Mouse (Mus musculus) heart, postnatal 4 days (tissue): ENCODE measurements around the gene Gga1. TPM values are rescaled to one million over a fixed set of nuclear protein-coding genes. Genes with fewer than 3 reads are reported as not detected.
"Not testable (repeated sequence)": the region's sequence is repeated elsewhere in the genome, so short reads cannot be mapped to it uniquely, and the experiment has no call there.

Experiments used
- DNase-seq: peaks from one replicate; pipeline ENCODE4 v3.0.0; 2021
- total RNA-seq, 2 experiments: library from RNA; stranded (reverse); gene quantifications; 2 replicates each; pipeline ENCODE4 v1.2.3; 2021

Gga1 gene
- total RNA-seq, 2 experiments from 2014 or later: 47.1 to 47.6 TPM

DNA sequence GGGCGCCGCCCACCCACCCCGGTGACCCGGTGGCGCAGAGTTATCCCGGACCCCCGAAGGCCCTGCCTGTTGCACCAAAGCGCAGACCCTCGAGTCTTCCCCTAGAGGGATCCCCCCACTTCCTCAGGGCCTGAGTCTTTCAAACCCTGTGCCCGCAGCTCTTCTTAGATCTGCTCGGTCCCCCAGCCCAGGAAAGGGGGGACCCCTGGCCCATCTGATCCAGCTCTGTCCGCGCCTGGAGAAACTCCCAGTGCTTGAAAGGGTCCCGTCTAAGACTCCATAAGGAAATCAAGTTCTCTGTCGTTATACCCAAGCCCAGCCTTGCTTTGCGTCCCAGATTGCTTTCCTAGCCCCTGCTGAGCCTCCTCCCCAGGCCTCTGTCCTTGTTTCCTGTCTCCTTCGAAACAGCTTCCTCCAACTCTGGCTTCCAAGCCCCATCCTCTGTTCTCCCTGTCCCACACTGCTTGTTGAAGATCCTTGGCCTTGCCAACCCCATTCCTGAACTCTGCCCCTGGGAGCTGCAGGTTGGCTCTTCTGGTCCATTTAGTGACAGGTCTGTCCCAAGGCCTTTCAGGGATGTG, 910 bp downstream of the Gga1 start:
- no peak for DNase-seq

DNA sequence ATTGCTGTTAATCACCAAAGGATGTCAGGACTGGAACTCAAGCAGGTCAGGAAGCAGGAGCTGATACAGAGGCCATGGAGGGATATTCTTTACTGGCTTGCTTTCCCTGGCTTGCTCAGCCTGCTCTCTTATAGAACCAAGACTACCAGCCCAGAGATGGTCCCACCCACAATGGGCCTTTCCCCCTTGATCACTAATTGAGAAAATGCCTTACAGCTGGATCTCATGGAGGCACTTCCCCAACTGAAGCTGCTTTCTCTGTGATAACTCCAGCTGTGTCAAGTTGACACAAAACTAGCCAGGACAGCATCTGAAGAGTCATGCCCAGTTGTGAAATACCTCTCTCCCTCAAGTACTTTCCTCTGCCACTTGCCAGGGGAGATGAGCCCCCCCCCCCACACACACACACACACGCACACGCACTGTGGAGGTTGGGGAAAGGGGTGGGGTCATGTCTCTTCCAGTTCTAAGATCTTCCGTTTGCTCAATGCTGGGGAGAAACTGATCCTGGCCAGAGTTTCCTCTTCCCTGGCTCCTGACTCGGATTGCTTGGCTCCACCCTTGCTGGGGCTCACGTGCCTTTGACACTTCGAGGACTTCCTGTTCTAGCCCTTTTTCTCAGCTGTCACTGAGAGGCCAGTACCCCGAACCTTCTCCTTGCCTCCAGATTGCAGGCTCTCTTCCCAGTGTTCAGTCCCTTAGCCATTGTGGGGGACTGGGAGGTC, 2.0 kb downstream of the Gga1 start:
- not testable (repeated sequence) for DNase-seq

DNA sequence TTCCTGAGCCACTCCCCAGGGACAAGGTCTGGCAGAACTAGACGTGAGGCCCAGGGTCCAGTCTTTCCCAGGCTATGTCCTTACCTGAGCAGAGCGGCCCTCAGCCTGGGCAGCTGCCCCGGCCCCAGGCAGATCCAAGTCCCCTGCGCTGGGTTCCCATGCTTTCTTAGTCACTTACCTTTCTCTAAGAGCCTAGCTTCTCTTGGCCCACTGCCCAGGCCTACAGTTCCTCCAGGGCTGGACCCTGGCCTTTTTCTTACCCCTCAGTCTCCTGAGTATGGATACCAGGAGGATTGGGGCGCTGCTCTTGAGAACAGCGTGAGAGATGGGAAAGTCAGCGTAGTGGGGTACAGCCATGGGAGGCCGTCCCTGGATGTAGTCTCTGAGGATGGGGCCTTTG, 3.4 kb downstream of the Gga1 start:
- DNase-seq: no peak

DNA sequence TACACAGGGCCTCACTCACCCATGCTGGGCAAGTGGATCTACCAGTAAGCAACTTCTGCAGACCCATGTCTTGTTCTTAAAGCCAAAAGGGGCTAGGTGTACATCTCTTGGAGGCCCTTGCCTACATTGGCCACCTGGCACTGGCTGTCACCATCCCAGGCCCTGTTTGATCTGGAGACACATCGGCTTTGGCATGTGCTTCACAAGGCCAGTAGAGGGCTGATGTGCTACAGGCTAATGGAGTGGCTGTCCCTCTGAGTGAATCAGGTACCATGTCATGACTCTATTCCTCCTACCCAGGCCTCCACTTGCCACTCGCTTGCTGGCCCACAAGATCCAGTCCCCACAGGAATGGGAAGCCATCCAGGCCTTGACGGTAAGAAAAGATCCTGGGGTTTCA, 4.8 kb downstream of the Gga1 start:
- DNase-seq: no peak

GRCm38 (mm10) chr15:78889401-78889853, 12.4 kb downstream of the Gga1 start:
- DNase-seq: no peak

DNA sequence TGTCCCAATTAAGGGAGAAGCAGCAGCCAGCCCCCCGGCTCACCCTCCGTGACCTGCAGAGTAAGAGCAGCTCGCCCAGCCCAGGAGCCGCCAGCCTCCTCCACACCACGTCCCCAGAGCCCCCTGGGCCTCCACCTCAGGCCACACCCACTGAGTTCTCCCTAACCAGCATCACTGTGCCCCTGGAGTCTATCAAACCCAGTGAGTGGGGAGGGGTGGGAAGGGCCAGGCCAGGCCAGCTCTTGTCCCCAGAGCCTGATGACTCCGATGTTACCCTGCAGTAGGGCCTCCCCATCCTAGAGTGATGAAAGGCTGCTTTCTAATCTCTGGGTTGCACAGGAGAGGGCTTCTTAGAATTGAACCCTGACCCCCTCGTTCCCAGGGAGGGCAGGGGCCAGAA, 15.4 kb downstream of the Gga1 start:
- no peak for DNase-seq

DNA sequence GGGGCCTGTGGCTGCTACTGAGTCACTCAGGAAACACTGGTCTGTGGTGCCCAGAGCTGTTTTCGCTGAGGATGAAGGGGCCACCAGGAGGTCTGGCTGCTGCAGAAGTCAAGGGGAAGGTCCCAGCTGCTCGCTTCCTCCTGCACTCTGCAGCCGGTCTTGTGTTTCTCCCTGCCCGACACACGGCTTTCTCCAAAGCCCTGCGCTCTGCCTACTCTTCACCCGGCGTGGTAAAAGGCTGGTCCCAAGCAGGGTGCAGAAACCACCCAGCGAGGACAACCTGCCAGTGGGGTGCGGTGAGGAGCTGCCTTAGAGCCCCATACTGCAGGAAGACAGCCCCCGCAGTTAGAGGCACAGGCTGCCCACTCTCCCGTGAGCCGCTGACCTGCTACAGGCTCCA, 17.7 kb downstream of the Gga1 start:
- no peak for DNase-seq

GRCm38 (mm10) chr15:78895741-78896140, 18.8 kb downstream of the Gga1 start:
- DNase-seq: no peak

DNA sequence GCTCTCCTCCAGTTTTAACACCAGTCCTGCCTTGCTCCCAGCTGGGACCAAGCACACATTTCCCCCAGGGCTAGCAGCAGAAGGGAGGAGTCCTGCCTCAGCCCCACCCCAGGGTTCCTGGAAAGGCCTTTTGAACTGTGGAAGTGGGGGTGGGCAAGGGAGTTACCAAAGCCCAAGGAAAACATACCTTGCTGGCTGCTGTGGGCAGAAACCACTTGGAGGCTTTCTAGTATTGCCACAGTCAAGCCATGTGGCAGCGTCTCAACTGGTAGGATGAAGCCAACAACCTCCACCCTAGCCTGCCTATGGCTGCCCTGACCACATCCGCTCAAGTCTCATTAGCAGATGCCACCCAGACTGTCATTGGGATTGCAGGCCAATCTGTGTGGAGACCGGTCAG, 19.2 kb downstream of the Gga1 start:
- DNase-seq: no peak

DNA sequence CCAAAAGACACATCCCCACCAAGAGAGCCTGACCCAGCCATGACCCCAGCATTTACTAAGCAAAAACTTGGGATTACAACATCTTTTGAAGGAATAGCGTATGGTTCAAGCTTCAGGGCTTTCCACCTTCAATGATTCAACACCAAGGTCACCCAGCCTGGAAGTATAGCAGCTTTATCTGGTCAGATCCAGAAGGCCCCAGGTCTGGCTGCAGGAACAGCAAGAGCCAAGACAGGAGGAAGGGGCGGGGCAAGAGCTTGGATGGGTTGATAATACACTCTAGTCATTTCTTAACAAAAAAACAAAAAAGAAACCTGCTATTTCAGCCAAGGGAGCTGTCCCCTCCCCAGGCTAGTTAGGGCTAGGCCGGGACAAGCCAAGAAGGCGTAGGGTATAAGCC, 20.5 kb downstream of the Gga1 start:
- DNase-seq: no peak

- no peak for DNase-seq
Observed at GRCm38 (mm10) chr15:78898507-78899001, 21.6 kb downstream of the Gga1 start.

- DNase-seq: no peak
Observed at GRCm38 (mm10) chr15:78899409-78899739, 22.4 kb downstream of the Gga1 start, which contains the start of gene Gm49510. TSS of gene Gm49510 (plus strand) at chr15:78899667.

DNA sequence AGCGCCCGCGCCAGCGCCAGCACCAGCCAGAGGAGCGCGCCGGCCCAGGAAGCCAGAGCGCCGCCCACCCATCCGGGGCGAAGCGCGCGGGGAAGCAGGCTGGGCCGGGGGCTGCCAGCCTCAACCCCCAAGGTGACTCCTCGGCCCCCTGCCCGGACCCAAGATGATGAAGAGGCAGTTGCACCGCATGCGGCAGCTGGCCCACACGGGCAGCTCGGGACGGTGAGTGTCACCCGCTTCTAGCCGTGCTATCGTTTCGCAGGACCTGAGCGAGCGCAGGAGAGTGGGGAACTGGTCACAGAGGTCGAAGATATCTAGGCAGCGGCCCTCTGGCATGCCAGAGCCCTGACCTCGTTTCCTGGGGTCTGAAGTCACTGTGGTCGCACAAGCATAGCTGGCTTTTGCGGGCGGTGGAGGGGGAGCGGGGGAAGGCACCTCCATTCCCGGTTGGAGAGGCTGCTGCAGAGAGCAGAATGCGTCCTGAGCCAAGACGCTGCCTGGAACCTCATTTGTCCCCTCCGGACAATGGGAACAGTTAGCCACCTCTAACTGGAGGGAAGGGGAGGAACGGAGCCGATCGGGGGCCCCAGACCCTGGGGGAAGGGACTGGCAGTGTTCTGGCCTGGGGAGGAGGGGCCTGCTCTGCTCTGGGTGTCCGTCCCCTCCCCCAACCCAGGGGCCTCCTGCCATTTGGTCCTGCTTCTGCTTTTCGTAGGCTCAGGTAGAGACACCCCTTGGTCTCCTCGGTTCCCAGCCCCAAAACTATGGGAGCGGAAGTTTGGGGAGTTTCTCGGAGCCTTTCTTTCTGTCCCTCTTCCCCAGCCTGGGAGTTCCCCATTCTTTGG, 23.0 kb downstream of the Gga1 start, which contains the start of gene Sh3bp1:
Gene Sh3bp1, plus strand, starts transcription at position 29 of the 845 bp plus-strand sequence.
- DNase-seq: peak; percentile 75

DNA sequence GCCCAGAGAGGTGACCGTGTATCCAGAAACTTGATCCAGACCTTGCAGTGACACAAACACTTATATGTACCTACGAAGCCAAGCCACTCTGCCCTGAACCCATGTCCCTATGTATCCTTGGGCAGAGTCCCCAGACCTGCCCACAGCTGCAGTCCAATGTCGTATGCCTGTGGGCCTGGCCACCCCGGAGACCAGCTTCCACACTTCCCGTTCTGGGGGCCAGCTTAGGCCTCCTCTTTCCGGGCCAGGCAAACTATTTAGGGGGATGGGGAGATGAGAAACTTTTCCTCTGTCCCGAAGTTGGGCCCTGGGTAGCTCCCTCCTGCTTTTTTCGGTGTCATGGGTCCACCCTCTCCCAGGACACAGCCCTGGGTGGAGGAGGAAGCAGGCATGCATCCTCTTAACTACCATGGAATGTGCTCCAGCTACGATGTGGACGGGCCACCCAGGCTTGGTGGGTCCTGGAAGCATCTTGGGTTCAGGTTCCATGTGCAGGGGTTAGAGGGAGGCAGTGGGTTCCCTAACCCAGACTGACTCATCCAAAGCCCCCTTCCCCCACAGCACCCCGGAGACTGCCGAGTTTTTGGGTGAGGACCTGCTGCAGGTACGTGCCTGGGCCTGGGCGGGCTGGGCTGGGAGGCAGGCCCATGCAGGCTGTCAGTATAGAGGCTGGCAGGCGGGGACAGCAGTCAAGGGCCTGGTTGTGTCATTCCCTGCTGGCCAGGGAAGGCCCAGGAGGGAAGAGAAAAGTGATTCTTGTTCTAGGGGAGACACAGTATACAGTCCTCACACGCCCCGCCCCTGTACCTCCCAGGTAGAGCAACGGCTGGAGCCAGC, 23.8 kb downstream of the Gga1 start:
- DNase-seq: peak; percentile 39

GRCm38 (mm10) chr15:78901422-78901789, 24.4 kb downstream of the Gga1 start:
- no peak for DNase-seq

- DNase-seq: peak; percentile 93
Observed at GRCm38 (mm10) chr15:78903243-78903642, 26.3 kb downstream of the Gga1 start.

DNA sequence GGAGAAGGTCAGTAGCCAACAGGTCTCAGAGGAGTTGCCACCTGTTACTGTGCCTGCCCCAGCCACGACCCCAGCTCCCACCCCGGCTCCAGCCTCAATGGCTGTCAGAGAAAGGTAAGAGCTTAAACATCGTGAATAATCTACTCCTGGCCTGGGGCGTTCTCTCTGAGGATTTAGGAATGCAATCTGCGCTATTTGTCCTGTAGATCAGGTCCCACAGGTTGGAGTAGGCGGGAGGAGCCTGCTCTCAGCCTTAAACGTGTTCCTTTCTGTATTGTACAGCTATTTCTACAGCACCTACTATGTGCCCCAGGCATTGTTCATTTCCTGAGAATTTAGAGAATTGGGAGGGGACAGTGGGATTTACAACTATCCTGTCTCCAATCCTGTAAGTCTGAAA, 31.4 kb downstream of the Gga1 start:
- DNase-seq: no peak

- no peak for DNase-seq
Observed at GRCm38 (mm10) chr15:78908982-78909381, 32.0 kb downstream of the Gga1 start.

- no peak for DNase-seq
Observed at GRCm38 (mm10) chr15:78912040-78912439, 35.0 kb downstream of the Gga1 start.

GRCm38 (mm10) chr15:78913632-78914090, 36.7 kb downstream of the Gga1 start, which contains the start of gene Pdxp:
TSS of gene Pdxp (plus strand) at chr15:78913919.
- DNase-seq: peak; percentile 96

DNA sequence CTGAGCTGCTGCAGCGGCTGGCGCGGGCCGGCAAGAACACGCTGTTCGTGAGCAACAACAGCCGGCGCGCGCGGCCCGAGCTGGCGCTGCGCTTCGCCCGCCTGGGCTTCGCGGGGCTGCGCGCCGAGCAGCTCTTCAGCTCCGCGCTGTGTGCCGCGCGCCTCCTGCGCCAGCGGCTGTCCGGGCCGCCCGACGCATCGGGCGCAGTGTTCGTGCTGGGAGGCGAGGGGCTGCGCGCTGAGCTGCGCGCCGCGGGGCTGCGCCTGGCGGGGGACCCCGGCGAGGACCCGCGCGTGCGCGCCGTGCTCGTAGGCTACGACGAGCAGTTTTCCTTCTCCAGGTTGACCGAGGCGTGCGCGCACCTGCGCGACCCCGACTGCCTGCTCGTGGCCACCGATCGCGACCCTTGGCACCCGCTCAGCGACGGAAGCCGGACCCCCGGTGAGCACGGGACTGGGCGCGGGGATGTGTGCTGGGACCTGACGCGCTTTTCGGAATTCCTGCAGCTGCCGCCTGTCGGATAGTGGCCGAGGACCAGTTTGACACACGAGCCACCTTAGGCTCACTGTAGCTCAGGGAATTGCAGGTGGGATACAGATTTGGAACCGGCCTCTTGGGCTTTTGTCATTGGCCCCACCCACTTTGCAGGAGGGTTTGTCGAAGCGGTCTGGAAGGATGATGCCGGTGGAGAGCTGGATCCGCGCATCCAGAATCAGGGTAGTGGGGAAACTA, 37.3 kb downstream of the Gga1 start:
- DNase-seq: peak; percentile 46
